Mouse (Mus musculus) myocyte (in vitro differentiated cells): Measurements from ENCODE around the gene D6Wsu163e. TPM values are rescaled to one million over a fixed set of nuclear protein-coding genes. Genes with fewer than 3 reads are reported as not detected.

Experiments
- H3K27me3 ChIP-seq: one replicate; pipeline ENCODE4 v1.6.1; 2011; ENCODE audit not compliant: control insufficient read depth, insufficient read depth, insufficient read length
- H3K36me3 ChIP-seq: one replicate; pipeline ENCODE4 v1.6.1; 2011; ENCODE audit not compliant: control insufficient read depth, insufficient read depth
- H3K4me2 ChIP-seq: one replicate; pipeline ENCODE4 v1.6.1; 2011; ENCODE audit warnings: low read depth, control low read depth
- H3K4me3 ChIP-seq: one replicate; pipeline ENCODE4 v1.5.1; 2011; ENCODE audit warnings: mild to moderate bottlenecking, control low read depth, moderate library complexity
- H3K79me2 ChIP-seq: one replicate; pipeline ENCODE4 v1.6.1; 2011; ENCODE audit not compliant: control insufficient read depth, insufficient read depth
- H3ac ChIP-seq: one replicate; pipeline ENCODE4 v1.6.1; 2011; ENCODE audit not compliant: control insufficient read depth, insufficient read length
- CEBPB ChIP-seq: IDR thresholded peaks from 2 replicates; pipeline ENCODE4 v1.6.1; 2011; ENCODE audit warnings: mild to moderate bottlenecking, moderate library complexity; ENCODE audit not compliant: poor library complexity, insufficient read depth, severe bottlenecking
- E2F4 ChIP-seq: IDR thresholded peaks from one replicate; pipeline ENCODE4 v1.6.1; 2011; ENCODE audit warnings: mild to moderate bottlenecking, control low read depth, moderate library complexity; ENCODE audit not compliant: insufficient read depth
- MAX ChIP-seq: IDR thresholded peaks from one replicate; pipeline ENCODE4 v1.6.1; 2011; ENCODE audit warnings: low read depth, mild to moderate bottlenecking, control low read depth
- MYOD1 ChIP-seq, 3 experiments: IDR thresholded peaks; one replicate each; pipeline ENCODE4 v1.6.1; 2011; ENCODE audit warnings: control low read depth in 2 of 3, low read depth in 2 of 3, mild to moderate bottlenecking in 2 of 3, moderate library complexity in 1 of 3; ENCODE audit not compliant: insufficient read length in 2 of 3, control insufficient read depth in 1 of 3
- MYOG ChIP-seq, 3 experiments: IDR thresholded peaks; one replicate each; pipeline ENCODE4 v1.6.1; 2011; ENCODE audit warnings: control low read depth in 2 of 3, low read depth in 2 of 3, mild to moderate bottlenecking in 2 of 3; ENCODE audit not compliant: insufficient read length in 2 of 3, control insufficient read depth in 1 of 3, insufficient read depth in 1 of 3
- POLR2A ChIP-seq: IDR thresholded peaks from one replicate; pipeline ENCODE4 v1.6.1; 2011; ENCODE audit warnings: low read depth, mild to moderate bottlenecking, control low read depth, moderate library complexity; ENCODE audit not compliant: insufficient read length
- POLR2AphosphoS2 ChIP-seq: IDR thresholded peaks from one replicate; pipeline ENCODE4 v1.6.1; 2011; ENCODE audit warnings: low read depth, control low read depth; ENCODE audit not compliant: insufficient read length
- REST ChIP-seq: IDR thresholded peaks from one replicate; pipeline ENCODE4 v1.6.1; 2011; ENCODE audit warnings: mild to moderate bottlenecking, control low read depth, moderate library complexity; ENCODE audit not compliant: insufficient read depth, insufficient read length
- SRF ChIP-seq: IDR thresholded peaks from one replicate; pipeline ENCODE4 v1.6.1; 2011; ENCODE audit warnings: low read depth; ENCODE audit not compliant: control insufficient read depth, insufficient read length
- TCF12 ChIP-seq: IDR thresholded peaks from one replicate; pipeline ENCODE4 v1.6.1; 2011; ENCODE audit warnings: mild to moderate bottlenecking, control low read depth; ENCODE audit not compliant: poor library complexity, insufficient read depth, severe bottlenecking
- TCF3 ChIP-seq: IDR thresholded peaks from one replicate; pipeline ENCODE4 v1.6.1; 2011; ENCODE audit warnings: low read depth, control low read depth; ENCODE audit not compliant: insufficient read length
- USF1 ChIP-seq: IDR thresholded peaks from one replicate; pipeline ENCODE4 v1.6.1; 2011; ENCODE audit warnings: low read depth, mild to moderate bottlenecking, control low read depth, moderate library complexity
- polyA plus RNA-seq: library from polyadenylated mRNA; unstranded; fragments of >200 nt; fragmentation: generic; extraction: Trizol; gene quantifications from one replicate; pipeline ENCODE4 v1.2.1, GENCODE M21; 2012; ENCODE audit warnings: missing spikeins

D6Wsu163e gene
- polyA plus RNA-seq, 1 experiment = 18.4 TPM

DNA sequence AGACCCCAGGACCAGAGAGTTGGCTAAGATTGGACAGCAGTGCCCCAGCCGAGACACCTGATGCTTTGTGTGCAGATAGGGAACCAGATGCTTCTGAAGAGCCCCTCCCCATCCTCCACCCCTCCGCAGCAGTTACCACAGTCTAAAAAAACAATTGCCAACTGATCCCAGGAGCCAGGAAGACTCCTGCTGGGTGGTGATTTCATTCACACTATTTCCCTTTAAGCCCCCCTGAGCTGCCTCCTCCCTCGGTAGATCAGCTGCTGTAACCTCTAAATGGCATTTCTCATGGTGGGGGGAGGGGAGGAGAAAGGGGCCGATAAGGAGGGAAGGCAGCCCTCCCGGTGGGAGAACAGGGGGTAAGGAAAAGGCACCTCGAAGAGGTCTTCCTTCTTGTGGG lies 79.5 kb downstream of the D6Wsu163e start:
- Histone ChIP-seq H3K79me2 (no peaks in the 10 kb centered on the region), H3K4me2 (no peak overlapping the region), H3ac (no peak overlapping the region), H3K36me3 (no peaks in the 10 kb centered on the region), H3K4me3 (no peak overlapping the region), H3K27me3 (peaks cover 27% of the 10 kb centered on the region)
- TF ChIP-seq POLR2AphosphoS2 (no peak), REST (no peak), MAX (no peak), MYOG (IDR thresholded peaks at IDR 0.05; ENCODE audit: control insufficient read depth in 1 of 3, insufficient read depth in 1 of 3, insufficient read length in 2 of 3, low read depth in 2 of 3) (no peak), USF1 (no peak), SRF (no peak), TCF12 (no peak), MYOD1 (IDR thresholded peaks at IDR 0.05; ENCODE audit: control insufficient read depth in 1 of 3, insufficient read length in 2 of 3, low read depth in 2 of 3) (no peak), TCF3 (no peak), POLR2A (no peak), E2F4 (no peak), CEBPB (no peak)

DNA sequence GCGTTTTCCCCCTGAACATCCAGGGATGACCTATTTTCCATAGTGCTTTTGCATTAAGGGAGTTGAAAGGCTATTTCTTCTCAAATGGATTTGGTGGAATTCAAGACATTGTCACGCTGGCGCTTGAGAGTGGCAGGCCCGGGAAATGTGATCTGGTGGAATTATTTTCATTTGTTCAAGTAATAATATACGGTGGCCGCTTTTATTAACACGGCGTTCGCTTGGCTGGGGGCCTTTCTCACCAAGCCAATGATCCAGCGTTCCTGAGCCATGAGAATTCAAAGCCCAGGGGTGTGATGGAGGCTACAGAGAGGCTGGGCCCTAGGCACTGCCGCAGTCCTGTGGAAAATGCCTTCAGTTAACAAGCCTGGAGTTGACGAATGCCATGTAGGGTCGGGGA lies 80.7 kb downstream of the D6Wsu163e start:
- Histone ChIP-seq H3K36me3 (no peaks in the 10 kb centered on the region), H3K4me3 (no peak overlapping the region), H3ac (no peak overlapping the region), H3K79me2 (no peaks in the 10 kb centered on the region), H3K4me2 (no peak overlapping the region), H3K27me3 (peaks cover 28% of the 10 kb centered on the region)
- TF ChIP-seq MAX (no peak), TCF12 (no peak), E2F4 (no peak), POLR2A (no peak), USF1 (no peak), CEBPB (no peak)

DNA sequence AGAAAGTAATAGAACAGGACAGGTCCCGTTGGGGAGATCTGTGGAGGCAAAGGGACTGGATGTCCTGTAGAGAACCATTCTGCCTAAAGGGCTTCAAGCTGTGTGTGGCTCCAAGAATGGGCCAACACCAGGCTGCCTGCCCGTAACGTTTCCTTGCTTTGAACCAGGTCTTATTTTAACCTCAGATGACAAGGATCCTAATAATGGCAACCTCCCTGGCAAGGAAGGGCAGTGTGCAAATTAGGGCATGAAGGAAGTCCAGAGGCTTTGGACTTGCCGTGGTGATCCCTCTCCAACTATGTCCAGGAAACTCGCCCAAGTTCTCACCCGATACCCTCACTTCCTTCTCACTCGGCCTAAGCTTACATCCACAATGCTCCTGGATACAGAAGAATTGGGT lies 85.1 kb downstream of the D6Wsu163e start:
- Histone ChIP-seq H3K36me3 (no peaks in the 10 kb centered on the region), H3K4me3 (no peak overlapping the region), H3K27me3 (peaks cover 33% of the 10 kb centered on the region), H3K4me2 (no peak overlapping the region), H3ac (no peak overlapping the region), H3K79me2 (no peaks in the 10 kb centered on the region)
- TF ChIP-seq USF1 (no peak), E2F4 (no peak), POLR2A (no peak), MYOG (IDR thresholded peaks at IDR 0.05; ENCODE audit: control insufficient read depth in 1 of 3, insufficient read depth in 1 of 3, insufficient read length in 2 of 3, low read depth in 2 of 3) (no peak), CEBPB (no peak), MAX (no peak), SRF (no peak), POLR2AphosphoS2 (no peak), TCF12 (no peak), REST (no peak)

Other genes starting within 250 kb of the D6Wsu163e start
- not detected for gene Kcna6, start 199.3 kb upstream of the D6Wsu163e start, polyA plus RNA-seq
- gene Ndufa9, start 90.8 kb upstream of the D6Wsu163e start, polyA plus RNA-seq = 193 TPM
- 0.02 TPM for gene Akap3, start 86.9 kb upstream of the D6Wsu163e start, polyA plus RNA-seq
- gene Dyrk4, start 18.1 kb upstream of the D6Wsu163e start, polyA plus RNA-seq = 10.7 TPM
- 4.6 TPM for gene Rad51ap1, start 375 bp upstream of the D6Wsu163e start, polyA plus RNA-seq
- not detected for gene Fgf6, start 75.6 kb downstream of the D6Wsu163e start, polyA plus RNA-seq
- gene Fgf23, start 132.9 kb downstream of the D6Wsu163e start, polyA plus RNA-seq = not detected
- gene Tigar, start 169.6 kb downstream of the D6Wsu163e start, polyA plus RNA-seq = 4.7 TPM
- 13.9 TPM for gene Ccnd2, start 212.2 kb downstream of the D6Wsu163e start, polyA plus RNA-seq